Mouse (Mus musculus) thymus, postnatal 0 days (tissue): ENCODE data around the gene Pim1. TPM values are rescaled to one million over a fixed set of nuclear protein-coding genes. Genes with fewer than 3 reads are reported as not detected.
"Not testable (repeated sequence)": the region's sequence is repeated elsewhere in the genome, so short reads cannot be mapped to it uniquely, and the experiment has no call there.

Source experiments
- DNase-seq: peaks from one replicate; pipeline ENCODE4 v3.0.0-alpha.2; 2015; ENCODE audit warnings: low spot score
- polyA plus RNA-seq: library from polyadenylated mRNA; unstranded; fragments of >200 nt; fragmentation: Nextera tagmentation; extraction: Ambion mirVana; gene quantifications from 2 replicates; pipeline ENCODE4 v1.2.1, GENCODE M21; 2015

The Pim1 gene
- polyA plus RNA-seq, 1 experiment from 2014 or later: 81.4 TPM

- peak; percentile 88 for DNase-seq
Measured at GRCm38 (mm10) chr17:29492269-29493191, 2.0 kb downstream of the Pim1 start.

GRCm38 (mm10) chr17:29493461-29493980 lies 3.0 kb downstream of the Pim1 start:
- no peak for DNase-seq

GRCm38 (mm10) chr17:29494062-29494731 lies 3.6 kb downstream of the Pim1 start:
- peak; percentile 44 for DNase-seq

- no peak for DNase-seq
Measured at GRCm38 (mm10) chr17:29494732-29495076, 4.2 kb downstream of the Pim1 start.

- DNase-seq: no peak
Measured at GRCm38 (mm10) chr17:29496211-29497070, 5.9 kb downstream of the Pim1 start.

GRCm38 (mm10) chr17:29497071-29497354 lies 6.5 kb downstream of the Pim1 start:
- DNase-seq: no peak

GRCm38 (mm10) chr17:29497481-29497880 lies 6.9 kb downstream of the Pim1 start:
- DNase-seq: not testable (repeated sequence)

- no peak for DNase-seq
Measured at GRCm38 (mm10) chr17:29498028-29498427, 7.5 kb downstream of the Pim1 start.

GRCm38 (mm10) chr17:29498952-29499351 lies 8.4 kb downstream of the Pim1 start:
- not testable (repeated sequence) for DNase-seq

GRCm38 (mm10) chr17:29499511-29499910 lies 9.0 kb downstream of the Pim1 start:
- no peak for DNase-seq

GRCm38 (mm10) chr17:29500243-29500740 lies 9.7 kb downstream of the Pim1 start:
- no peak for DNase-seq

- peak; percentile 42 for DNase-seq
Measured at GRCm38 (mm10) chr17:29500802-29501469, 10.4 kb downstream of the Pim1 start.

GRCm38 (mm10) chr17:29502005-29502668 lies 11.6 kb downstream of the Pim1 start:
- DNase-seq: no peak

GRCm38 (mm10) chr17:29502669-29503665 lies 12.4 kb downstream of the Pim1 start:
- DNase-seq: no peak

GRCm38 (mm10) chr17:29503700-29504099 lies 13.1 kb downstream of the Pim1 start:
- DNase-seq: no peak

- DNase-seq: no peak
Measured at GRCm38 (mm10) chr17:29508927-29509608, 18.5 kb downstream of the Pim1 start.

- no peak for DNase-seq
Measured at GRCm38 (mm10) chr17:29510691-29511090, 20.1 kb downstream of the Pim1 start.

GRCm38 (mm10) chr17:29513044-29513730 lies 22.6 kb downstream of the Pim1 start:
- peak; percentile 66 for DNase-seq
